Mouse (Mus musculus) forebrain, embryonic 10.5 days (tissue): ENCODE data around the gene Yipf2. TPM values are rescaled to one million over a fixed set of nuclear protein-coding genes. Genes with fewer than 3 reads are reported as not detected.

Experiments
- DNase-seq: peaks from one replicate; pipeline ENCODE4 v3.0.0-alpha.2; 2017; ENCODE audit warnings: low spot score; ENCODE audit errors: extremely low spot score
- H3K27ac ChIP-seq: fragments of 300-500 bp; sonication (generic); 2 replicates; pipeline ENCODE4 v1.5.1; 2016; ENCODE audit warnings: mild to moderate bottlenecking
- H3K27me3 ChIP-seq: fragments of 300-500 bp; sonication (generic); 2 replicates; pipeline ENCODE4 v1.6.1; 2016; ENCODE audit warnings: mild to moderate bottlenecking; ENCODE audit not compliant: poor library complexity, severe bottlenecking
- H3K36me3 ChIP-seq: fragments of 300-500 bp; sonication (generic); replicated peaks from 2 replicates; pipeline ENCODE4 v1.6.1; 2016; ENCODE audit warnings: mild to moderate bottlenecking, moderate library complexity
- H3K4me1 ChIP-seq: fragments of 300-500 bp; sonication (generic); 2 replicates; pipeline ENCODE4 v1.6.1; 2016
- H3K4me3 ChIP-seq: fragments of 300-500 bp; sonication (generic); 2 replicates; pipeline ENCODE4 v1.5.1; 2016; ENCODE audit warnings: mild to moderate bottlenecking, moderate library complexity
- H3K9me3 ChIP-seq: fragments of 300-500 bp; sonication (generic); 2 replicates; pipeline ENCODE4 v1.6.1; 2016; ENCODE audit warnings: mild to moderate bottlenecking, moderate library complexity
- WGBS: fragments of 180-500 bp; shearing (Covaris S2); methylation state at CpG from one replicate; pipeline ENCODE4 v1.1.7; 2016; 5-methylcytosine and 5-hydroxymethylcytosine counted together
- polyA plus RNA-seq: library from polyadenylated mRNA; unstranded; fragments of >200 nt; fragmentation: Nextera tagmentation; extraction: Ambion mirVana; gene quantifications from 2 replicates; pipeline ENCODE4 v1.2.1, GENCODE M21; 2016

Gene Yipf2
- polyA plus RNA-seq, 1 experiment from 2014 or later: 20.4 TPM

DNA sequence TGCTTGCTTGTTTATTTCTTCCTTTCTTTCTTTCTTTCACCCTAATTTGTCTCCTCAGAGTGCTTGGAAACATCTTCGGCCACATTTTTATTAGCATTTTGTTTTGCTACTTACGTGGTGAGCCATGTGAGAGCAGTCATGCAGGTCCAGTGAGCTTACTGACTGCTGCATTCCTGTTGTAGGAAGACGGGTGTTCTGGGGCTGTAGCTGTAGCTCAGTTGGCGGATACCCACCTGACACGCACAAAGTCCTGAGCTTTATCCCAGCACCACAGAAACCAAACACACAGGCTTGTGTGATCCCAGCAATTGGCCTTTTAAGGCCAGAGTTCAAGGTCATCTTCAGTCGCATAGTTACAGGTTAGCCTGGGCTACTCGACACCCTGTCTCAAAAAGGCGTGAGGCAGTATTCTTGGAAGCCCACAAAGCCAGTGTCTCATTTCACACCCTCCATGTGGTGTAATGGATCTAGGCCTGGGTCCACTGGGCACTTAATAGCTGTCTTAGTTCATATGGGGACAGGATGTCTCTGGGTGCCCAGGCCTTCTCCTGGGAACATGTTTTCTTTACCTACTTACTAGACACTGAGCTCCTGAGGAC is 23.9 kb downstream of the Yipf2 start:
- DNase-seq: no peak
- Histone ChIP-seq H3K4me3 (no peak overlapping the region), H3K36me3 (peaks cover 62% of the 10 kb centered on the region), H3K9me3 (no peaks in the 10 kb centered on the region), H3K27ac (no peak overlapping the region), H3K27me3 (no peaks in the 10 kb centered on the region), H3K4me1 (no peaks in the 10 kb centered on the region)
- 93% methylated on average over 8 of the region's 8 CpGs for WGBS

DNA sequence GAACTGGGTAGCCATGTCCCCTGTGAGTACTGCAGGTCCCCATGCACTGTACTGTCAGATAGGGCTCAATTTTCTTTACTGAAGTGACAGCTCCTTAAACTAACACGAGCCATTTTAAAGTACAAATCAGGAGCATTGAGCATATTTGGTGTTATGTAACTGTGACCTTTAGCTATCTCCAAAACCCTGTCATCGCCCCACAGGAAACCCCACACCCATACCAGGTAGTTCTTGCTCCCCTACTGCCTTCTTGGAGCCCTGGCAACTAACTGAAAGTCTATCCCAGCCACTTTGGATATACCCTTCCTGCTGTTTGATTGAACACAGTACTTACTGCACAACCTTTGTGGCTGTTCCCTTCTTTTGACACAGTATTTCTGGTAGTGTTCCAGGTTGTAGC is 25.6 kb downstream of the Yipf2 start:
- H3K4me3 ChIP-seq: no peak overlapping the region
- H3K27me3 ChIP-seq: no peaks in the 10 kb centered on the region
- WGBS: 94% methylated on average over 2 of the region's 2 CpGs
- H3K27ac ChIP-seq: no peak overlapping the region
- peaks cover 57% of the 10 kb centered on the region for H3K36me3 ChIP-seq
- DNase-seq: no peak
- no peaks in the 10 kb centered on the region for H3K4me1 ChIP-seq
- H3K9me3 ChIP-seq: no peaks in the 10 kb centered on the region

DNA sequence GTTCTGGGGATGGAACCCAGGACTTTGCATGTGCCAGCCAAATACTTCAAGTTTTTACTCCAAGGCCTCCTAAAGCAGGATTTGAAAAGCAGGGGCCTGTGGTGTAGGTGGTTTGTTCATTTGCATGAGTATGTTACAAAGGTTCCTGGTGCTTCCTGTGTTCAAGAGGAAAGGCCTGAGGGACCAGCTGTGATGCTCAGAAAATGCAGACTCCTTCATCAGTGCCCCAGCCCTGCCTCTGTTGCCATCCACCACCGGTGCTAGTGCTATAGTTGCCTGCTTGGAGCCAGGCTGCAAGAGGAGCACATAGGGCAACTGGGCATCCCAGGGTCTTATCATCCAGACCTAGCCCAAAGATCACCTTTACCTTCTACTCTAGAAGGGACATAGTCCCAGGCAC is 26.1 kb downstream of the Yipf2 start:
- H3K27me3 ChIP-seq: no peaks in the 10 kb centered on the region
- peaks cover 57% of the 10 kb centered on the region for H3K36me3 ChIP-seq
- no peak overlapping the region for H3K4me3 ChIP-seq
- no peak overlapping the region for H3K27ac ChIP-seq
- no peaks in the 10 kb centered on the region for H3K4me1 ChIP-seq
- 88% methylated on average over 1 of the region's 1 CpGs for WGBS
- H3K9me3 ChIP-seq: no peaks in the 10 kb centered on the region
- DNase-seq: no peak

DNA sequence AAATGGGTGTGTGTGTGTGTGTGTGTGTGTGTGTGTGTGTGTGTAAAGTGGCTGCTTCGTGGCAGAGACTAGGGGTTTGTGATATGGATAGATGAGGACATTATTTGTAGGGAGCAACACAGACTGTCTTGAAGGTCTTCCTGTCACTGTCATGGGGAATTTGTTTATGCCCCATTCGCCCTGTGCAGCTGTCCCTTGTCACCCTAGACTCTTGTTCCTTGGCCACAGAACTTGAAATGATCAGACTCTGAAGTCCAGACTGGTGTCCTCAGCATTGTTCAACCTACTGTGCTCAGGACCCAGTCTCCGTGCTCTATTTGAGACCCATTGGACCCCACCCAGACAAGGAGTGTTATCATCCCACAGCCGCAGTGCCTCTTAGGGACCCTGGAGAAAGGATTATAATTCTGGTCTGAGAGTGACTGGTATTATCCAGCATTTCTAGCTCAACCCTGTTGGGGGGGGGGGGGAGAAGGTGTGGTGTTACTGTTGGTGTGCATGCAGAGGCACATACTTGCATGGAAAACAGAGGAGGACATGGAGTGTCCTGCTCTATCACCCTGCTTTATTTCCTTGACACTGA is 27.5 kb downstream of the Yipf2 start:
- no peak for DNase-seq
- Histone ChIP-seq H3K27ac (no peak overlapping the region), H3K9me3 (no peaks in the 10 kb centered on the region), H3K4me1 (no peaks in the 10 kb centered on the region), H3K27me3 (no peaks in the 10 kb centered on the region), H3K4me3 (no peak overlapping the region), H3K36me3 (peaks cover 55% of the 10 kb centered on the region)
- WGBS: 90% methylated on average over 4 of the region's 4 CpGs

DNA sequence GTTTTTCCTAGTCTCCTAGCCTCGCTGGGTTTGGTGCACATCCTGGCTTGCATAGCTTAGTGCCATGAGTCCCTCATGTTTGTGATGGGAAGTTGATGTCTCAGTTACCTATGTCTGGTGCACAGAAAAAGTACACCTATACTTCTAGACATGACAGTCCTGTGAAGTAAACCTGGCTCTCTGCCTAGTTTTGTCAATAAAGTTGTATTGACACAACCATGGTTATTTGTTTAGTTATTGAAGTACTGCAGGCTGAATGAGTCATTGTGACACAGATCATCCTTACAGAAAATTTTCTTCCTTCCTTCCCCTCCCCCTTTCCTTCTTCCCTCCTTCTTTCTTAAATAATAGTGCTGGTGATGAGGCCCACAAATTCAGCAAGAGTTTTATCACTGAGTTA is 28.2 kb downstream of the Yipf2 start:
- WGBS: 78% methylated on average over 1 of the region's 1 CpGs
- Histone ChIP-seq H3K27ac (no peak overlapping the region), H3K36me3 (peaks cover 52% of the 10 kb centered on the region), H3K27me3 (no peaks in the 10 kb centered on the region), H3K4me3 (no peak overlapping the region), H3K4me1 (no peaks in the 10 kb centered on the region), H3K9me3 (no peaks in the 10 kb centered on the region)
- DNase-seq: no peak

DNA sequence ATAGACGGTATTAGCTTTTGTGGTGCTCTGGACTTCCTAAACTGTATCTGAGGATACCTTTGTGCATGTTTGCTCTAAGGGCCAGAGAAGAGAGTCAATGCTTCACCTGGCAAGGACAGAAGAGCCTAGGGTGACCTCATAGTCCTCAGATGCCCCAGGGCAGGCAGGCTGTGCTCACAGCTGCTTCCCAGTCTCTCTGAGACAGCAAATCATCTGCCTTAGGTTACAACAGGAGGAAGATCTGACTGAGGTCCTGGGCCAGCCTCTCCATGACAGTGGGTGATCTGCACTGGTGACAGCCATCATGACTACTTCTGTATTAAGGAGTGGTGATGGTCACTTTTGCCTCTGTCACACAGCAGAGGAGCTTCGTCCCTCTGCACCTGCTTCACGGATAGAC is 33.5 kb downstream of the Yipf2 start:
- Histone ChIP-seq H3K36me3 (peaks cover 79% of the 10 kb centered on the region), H3K4me1 (peaks cover 6% of the 10 kb centered on the region; the same call in 1 of the 2 replicates), H3K9me3 (no peaks in the 10 kb centered on the region), H3K27ac (no peak overlapping the region), H3K27me3 (no peaks in the 10 kb centered on the region), H3K4me3 (no peak overlapping the region)
- no peak for DNase-seq
- 96% methylated on average over 3 of the region's 3 CpGs for WGBS

DNA sequence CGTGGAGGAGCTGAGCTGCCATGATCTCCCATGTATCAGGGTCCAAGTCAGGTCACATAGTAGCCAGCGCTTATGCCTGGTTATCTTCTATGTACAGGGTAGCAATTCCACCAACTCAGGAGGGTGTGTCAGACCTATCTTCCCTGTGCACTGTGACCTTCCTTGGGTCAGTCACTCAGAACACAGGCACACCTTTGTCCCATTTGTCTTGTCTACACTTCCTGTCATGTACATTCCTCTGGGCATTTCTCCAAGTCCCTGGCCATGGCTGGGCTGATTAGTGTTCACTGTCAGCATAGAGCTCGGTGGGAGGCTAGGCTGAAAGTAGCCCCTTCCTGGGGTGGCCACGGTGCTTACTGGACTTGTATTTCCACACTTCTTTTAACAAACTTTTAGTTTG is 34.3 kb downstream of the Yipf2 start:
- no peak overlapping the region for H3K4me3 ChIP-seq
- H3K4me1 ChIP-seq: peaks cover 6% of the 10 kb centered on the region; the same call in 1 of the 2 replicates
- no peaks in the 10 kb centered on the region for H3K27me3 ChIP-seq
- DNase-seq: no peak
- H3K36me3 ChIP-seq: peaks cover 84% of the 10 kb centered on the region
- H3K27ac ChIP-seq: no peak overlapping the region
- 92% methylated on average over 4 of the region's 4 CpGs for WGBS
- no peaks in the 10 kb centered on the region for H3K9me3 ChIP-seq

DNA sequence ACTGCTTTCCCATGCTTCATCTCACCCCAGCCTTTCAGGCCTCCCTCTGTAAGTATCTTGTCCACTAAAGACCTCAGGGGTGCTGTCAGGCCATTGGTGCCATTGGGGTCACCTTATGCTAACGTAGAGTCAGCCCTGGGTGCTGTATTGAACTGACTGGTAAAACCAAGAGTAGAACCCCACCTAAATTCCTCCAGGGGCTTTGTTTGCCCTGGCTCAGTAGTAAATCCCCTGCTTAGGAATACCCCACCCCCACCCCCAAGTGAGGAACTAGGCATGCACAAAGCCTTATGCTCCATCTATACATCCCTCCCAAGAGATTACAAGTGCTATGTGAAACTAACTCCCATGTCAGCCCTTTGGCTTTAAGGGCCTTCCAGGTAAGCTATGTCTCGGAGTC is 35.1 kb downstream of the Yipf2 start:
- Histone ChIP-seq H3K4me3 (no peak overlapping the region), H3K9me3 (no peaks in the 10 kb centered on the region), H3K27me3 (no peaks in the 10 kb centered on the region), H3K27ac (0 out of 2 replicates have a peak overlapping the region, but pooled peaks have one; percentile 12), H3K36me3 (peaks cover 87% of the 10 kb centered on the region), H3K4me1 (peaks cover 6% of the 10 kb centered on the region; the same call in 1 of the 2 replicates)
- WGBS: 97% methylated on average over 2 of the region's 2 CpGs
- DNase-seq: no peak

DNA sequence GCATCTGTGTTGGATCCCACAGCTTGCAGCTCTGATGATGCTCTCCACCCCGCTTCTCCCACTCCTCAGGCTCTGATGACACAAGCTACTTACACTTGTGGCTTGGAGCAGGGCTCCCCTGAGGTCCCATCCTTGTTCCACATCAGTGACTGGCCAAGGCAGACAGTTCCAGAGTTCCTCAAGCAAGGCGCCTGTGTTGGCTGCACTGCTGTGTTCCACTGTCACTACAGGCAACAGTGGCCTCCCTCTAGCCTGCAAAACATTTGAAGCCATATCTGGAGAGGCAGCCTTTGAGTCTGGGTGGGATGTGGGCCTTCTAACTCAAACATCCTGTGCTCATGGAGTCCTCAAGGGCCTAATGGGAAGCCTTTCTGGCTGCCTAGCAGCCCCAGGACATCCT is 35.6 kb downstream of the Yipf2 start:
- Histone ChIP-seq H3K4me3 (no peak overlapping the region), H3K4me1 (peaks cover 6% of the 10 kb centered on the region; the same call in 1 of the 2 replicates), H3K9me3 (no peaks in the 10 kb centered on the region), H3K27me3 (no peaks in the 10 kb centered on the region), H3K36me3 (peaks cover 87% of the 10 kb centered on the region), H3K27ac (no peak overlapping the region)
- DNase-seq: no peak
- 94% methylated on average over 2 of the region's 2 CpGs for WGBS

DNA sequence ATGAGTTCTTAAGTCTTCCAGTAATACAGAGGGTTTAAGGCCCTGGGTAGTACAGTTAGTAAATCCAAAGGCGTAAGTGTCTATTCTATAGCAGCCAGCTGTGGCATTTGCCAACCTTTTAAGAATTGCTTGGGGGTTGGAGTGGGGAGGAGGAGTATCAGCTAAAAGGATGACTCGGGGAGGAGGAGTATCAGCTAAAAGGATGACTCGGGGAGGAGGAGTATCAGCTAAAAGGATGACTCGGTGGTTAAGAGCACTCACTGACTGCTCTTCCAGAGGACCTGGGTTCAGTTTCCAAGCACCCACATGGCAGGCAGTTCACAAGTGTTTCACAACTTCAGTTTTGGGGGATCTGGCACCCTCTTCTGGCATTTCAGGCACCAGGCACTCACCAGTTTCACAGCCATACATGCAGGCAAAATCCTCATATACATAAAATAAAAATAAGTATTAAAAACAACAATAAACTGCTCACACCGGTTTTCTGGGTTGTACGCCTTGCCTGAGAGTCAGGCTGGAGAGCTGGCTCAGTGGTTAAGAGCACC is 37.4 kb downstream of the Yipf2 start:
- Histone ChIP-seq H3K27ac (no peak overlapping the region), H3K4me3 (no peak overlapping the region), H3K9me3 (no peaks in the 10 kb centered on the region), H3K4me1 (peaks cover 6% of the 10 kb centered on the region; the same call in 1 of the 2 replicates), H3K36me3 (peaks cover 89% of the 10 kb centered on the region), H3K27me3 (no peaks in the 10 kb centered on the region)
- 89% methylated on average over 6 of the region's 6 CpGs for WGBS
- DNase-seq: no peak

DNA sequence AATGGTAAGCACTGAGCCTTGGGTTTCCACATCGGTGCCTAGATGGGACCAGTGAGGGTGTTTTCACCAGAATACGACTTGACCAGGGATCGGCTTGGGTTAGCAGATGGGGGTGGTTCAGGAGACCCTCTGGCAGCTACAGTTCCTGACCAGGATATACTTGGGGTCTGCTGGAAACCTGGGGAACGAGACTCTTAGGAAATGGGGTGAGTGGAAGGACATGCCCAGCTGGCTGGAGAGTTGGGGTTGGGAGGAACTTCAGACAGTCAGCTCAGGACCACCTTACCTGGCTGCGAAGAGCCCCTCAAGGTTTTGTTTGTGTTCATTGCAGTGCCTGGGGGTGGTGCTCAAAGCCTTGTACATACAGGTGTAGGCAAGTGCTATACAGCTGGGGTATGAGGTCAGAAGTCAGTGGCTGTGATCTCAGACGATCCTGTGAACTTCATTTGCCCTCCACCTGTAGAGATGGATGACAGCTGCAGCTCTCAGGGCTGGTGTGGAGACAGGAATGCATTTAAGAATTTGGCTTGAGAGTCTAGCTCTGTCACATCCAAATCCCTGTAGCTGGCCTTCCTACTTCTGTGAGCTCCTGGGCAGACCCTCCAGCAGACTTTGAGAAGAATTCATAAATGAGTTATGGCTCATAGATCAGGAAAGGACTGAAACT is 38.9 kb downstream of the Yipf2 start:
- Histone ChIP-seq H3K4me1 (peaks cover 11% of the 10 kb centered on the region), H3K9me3 (no peaks in the 10 kb centered on the region), H3K27me3 (no peaks in the 10 kb centered on the region), H3K4me3 (no peak overlapping the region), H3K27ac (no peak overlapping the region), H3K36me3 (peaks cover 89% of the 10 kb centered on the region)
- no peak for DNase-seq
- 91% methylated on average over 6 of the region's 6 CpGs for WGBS

DNA sequence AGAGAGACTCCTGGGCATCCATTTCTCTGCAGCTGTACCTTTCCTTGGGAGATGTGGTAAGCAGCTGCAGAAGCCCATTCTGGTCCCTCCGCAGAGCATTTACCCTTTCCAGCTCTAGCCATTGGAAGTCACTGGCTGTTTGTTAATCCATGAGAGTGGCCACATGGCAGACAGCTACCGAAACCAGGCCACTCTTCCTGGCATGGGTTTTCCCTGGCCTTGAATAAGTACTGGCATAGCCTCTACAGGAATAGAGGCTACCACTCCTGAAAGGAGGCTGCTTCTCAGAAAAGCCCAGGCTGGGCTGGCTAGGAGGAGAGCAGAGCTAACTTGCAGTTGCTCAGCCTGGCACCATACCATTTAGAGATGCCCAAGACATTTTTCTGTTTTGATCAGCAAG is 41.6 kb downstream of the Yipf2 start:
- H3K36me3 ChIP-seq: peaks cover 69% of the 10 kb centered on the region
- peaks cover 16% of the 10 kb centered on the region for H3K4me1 ChIP-seq
- no peaks in the 10 kb centered on the region for H3K9me3 ChIP-seq
- WGBS: 98% methylated on average over 2 of the region's 2 CpGs
- no peak overlapping the region for H3K27ac ChIP-seq
- no peak for DNase-seq
- H3K27me3 ChIP-seq: no peaks in the 10 kb centered on the region
- H3K4me3 ChIP-seq: no peak overlapping the region
